Mouse (Mus musculus) right cerebral cortex, postnatal 25 days (tissue): ENCODE measurements around the gene Rspo1.

Experiments used
- DNase-seq: peaks from one replicate; pipeline ENCODE4 v3.0.0; 2022

The Rspo1 gene

DNA sequence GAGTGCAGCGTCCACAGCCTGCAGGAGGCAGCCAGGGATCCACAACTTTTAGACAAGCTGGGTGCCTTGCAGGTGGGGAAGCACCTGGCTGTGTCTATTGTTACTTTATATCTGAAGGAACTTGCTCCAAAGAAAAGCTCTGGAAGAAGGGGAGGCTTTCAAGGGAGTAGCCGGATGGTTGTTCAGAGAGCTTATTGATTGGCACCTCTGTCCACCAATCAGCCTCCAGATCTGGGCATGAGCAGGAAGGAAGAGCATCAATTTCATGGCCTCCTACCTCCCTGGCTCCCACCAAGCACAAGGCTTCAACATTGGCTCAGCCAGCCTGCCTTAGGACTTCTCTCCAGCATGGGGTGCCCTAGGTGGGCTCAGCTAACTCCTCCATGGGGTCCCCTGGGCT, 12.9 kb upstream of the Rspo1 start:
- no peak for DNase-seq

DNA sequence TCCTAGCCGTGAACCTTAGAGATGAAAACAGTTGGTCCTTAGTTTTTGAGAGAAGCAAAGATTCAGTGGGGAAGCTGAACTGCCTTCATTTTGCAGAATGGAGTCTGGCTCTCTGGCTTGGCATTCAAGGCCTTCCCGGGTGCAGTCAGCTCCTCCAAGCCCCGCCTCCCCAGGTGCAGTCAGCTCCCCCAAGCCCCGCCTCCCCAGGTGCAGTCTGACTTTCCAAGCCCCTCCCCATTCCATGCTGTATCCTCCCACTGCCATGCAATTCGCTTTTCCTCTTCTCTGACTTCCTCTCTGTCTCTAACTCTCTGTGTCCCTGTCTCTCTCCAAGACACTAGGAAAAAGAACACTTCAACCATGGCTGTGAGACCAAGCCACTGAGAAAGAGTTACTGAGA, 8.0 kb upstream of the Rspo1 start:
- no peak for DNase-seq

DNA sequence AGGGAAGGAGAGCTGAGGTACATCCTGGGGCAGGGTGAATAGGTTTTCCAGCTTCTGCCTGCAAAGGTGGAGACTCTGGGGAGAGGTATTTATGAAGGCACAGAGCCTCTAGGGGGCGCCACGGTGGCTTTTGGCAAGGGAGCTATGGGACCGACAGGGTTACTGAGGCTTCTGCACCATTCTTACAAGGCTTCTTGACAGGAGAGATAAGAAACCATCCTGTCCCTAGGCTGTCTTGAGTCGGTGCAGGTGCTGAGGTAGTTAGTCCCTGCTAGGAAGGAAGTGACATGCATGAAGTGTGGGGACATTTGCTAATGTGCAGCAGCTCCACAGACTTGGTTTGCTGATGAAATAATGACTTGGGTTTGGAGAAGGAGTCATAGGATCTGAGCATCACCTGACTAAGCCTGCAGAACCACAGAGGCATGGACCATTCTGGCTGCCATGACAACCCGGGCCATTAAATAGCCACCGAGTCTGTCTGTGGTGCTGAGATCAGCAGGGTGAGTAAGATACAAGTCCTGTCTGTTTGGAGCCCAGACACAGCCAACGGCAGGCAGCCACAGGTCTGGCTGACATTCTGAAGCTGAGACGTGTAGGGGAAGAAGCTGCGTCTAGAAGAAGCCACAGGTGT, 2.2 kb upstream of the Rspo1 start:
- DNase-seq = no peak

DNA sequence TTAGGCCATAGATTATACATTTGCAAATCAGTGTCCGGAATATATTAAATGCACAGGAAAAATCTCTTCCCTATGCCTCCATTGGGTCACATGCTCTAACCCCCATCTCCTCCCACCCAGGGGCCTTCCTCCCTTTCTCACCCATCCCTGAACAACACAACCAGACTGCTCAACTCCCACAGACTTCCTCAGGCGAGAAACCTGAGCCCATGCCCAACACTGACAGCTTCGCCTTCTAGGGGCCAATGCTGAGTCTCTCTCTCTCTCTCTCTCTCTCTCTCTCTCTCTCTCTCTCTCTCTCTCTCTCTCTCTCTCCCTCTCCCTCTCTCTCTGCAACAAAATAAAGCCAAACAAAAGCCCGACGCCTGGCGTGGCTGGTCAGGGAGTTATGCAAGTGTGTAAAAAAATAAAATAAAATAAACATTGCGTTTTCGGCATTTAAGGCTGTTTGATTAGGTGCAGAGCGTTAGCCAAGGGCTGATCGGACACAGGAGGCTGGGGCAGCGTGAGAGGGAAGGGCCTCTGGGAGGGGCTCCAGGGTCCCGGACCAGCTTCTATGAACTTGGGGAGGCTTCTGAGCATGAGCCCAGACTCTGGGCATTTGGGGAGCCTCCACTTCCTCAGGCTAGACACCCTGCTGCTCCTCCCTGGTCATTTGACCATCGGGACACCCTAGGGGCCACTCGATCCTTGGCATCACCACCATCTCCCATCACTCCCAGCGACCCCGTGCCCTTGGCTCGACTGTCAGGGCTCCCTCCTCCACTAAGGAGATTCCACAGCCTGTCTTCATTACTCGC, 1.2 kb upstream of the Rspo1 start:
- peak; percentile 40 for DNase-seq

DNA sequence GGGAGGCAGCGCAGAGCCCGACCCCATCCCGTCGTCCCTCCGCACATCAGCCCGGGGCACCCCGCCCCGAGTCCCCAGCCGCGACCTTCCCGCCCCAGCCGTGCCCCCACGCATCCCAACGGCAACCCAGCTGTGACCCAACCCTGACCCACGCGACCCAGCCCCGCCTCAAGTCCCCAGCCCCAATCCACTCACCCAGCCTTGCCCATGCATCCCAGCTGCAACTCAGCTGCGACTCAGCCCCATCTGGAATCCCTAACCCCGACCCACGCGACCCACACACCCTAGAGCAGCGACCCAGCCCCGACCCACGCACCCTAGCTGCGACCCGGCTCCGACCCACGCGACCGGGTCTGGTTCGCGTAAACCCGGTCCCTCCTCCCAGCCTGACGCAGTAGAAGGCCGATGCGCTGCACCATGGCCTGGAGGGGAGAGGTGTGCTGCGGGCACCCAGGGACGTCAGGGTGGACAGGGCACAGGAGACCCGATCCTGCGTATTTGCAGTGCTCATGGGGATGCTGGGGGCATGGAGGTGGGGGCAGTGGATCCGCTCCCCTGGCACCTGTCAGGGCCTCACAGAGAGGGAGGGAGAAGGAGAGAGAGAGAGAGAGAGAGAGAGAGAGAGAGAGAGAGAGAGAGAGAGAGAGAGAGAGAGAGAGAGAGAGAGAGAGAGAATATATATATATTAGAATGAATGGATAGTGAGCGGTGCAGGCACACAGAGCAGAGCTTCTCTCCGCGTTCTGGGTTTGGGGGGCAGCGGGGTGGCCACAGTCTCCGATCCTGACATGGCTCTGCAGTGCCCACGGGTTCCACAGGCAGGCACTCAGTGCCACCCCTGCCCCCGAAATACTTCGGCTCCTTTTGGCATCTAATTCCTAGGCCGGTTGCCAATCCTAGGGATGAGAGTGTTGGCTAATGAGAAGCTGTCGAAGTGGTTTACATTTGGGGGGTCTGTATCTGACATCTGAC, 795 bp downstream of the Rspo1 start:
- no peak for DNase-seq

DNA sequence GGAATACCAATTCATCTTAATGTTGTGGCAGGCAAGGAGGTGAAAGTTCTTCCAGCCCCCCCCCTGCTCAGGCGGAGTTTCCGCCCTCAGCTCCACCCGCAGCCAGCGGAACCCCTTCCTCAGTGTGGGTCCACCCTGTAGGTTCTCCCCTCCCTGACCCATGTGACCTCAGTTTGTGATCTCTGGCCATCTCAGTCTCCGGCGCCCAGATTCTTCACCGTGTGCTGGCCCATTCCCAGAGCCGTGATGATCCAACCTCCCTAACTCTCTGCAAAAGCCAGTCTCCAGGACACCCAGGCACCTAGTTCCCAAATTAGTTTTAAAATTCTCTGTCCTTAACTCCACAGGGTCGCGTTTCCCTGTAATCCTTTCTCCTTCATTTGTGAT, 1.5 kb downstream of the Rspo1 start:
- DNase-seq = no peak

DNA sequence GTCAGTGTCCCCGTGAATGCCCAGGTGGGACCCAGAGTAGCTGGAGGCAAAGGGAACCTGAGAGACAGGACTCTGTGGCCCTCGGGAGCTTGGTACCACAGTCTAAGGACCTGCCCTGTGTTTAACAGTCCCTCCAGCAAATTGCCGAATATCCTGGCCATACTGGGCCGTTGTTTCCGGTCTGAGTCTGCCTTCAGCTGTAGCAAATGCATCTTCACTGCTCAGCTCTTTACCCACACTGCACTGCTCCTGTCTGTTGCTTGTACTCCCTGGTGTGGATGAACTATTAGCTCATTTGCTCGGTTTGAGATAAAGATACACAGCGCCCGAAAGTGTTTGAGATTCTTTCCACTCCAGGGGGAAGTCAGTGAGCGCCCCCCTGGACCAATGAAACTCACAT, 2.2 kb downstream of the Rspo1 start:
- DNase-seq = no peak

DNA sequence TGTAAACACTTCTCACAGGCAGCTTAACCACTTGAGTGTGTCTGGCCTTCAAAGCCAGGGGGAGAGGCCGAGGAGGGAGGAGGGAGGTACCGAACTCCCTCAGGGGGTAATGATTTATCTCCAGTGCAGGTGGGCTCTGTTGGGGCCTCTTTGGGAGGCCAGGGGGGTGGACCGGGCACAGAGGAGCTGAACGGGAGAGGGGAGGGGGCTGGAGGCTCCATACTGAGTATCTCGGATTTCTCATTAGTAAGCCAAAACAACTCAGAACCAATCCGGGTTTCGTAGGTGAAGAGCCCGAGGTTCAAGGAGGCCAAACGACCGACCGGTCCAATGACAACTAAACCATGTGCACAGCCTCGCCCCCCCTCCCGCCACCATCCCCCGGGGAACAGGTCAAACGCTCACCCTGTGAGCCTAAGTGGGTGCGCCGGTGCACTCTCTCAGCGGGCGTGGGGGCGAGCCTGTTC, 3.6 kb downstream of the Rspo1 start:
- no peak for DNase-seq

DNA sequence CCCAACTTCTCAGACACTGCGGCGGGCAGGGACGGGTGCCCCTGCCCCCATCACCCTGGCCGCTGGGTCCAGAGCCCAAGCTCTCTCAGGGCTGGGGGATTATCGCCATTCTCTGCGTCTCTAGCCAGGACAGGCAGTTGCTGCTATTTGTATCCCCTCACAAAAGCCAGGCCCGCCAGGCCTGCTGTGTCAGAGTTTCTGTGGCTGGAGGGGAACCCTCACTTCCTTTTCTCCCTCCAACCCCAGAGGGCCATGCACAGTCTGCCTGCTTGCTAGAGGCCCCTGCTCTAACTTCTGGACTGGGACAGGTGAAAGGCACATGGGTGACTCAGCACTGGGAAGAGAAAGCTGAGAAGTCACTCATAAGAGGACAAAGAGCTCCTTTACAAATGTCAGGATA, 4.1 kb downstream of the Rspo1 start:
- no peak for DNase-seq

DNA sequence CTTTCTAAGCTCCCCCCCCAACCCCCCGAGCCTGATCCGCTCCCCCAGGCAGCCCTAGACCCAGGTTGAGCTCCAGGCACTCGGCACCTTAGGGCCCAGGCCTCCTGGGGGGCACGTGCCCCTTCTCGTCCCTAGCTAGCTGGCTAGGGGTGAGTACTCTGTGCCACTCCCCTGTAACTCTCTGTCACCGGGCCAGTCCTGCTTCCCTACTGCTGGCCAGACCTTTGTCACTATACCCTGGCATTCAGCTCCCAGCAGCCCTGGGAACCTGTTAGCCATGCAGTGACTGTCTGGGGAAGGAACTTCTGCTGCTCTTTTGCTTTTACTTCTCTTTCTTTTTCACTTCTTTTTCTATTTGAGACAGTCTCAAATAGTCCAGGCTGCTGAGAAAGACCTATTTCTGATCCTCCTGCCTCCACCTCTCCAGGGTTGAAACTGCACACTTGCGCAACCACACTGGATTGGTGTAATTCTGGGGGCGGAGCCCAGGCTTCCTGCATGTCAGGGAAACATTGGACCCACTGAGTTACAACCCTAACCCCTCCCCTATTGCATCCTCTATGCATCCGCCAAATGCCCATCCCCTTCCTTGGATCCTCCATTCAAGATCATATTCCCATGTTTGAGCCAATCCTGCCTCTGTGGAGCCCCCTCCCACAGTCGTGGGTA, 11.4 kb downstream of the Rspo1 start:
- DNase-seq = no peak

DNA sequence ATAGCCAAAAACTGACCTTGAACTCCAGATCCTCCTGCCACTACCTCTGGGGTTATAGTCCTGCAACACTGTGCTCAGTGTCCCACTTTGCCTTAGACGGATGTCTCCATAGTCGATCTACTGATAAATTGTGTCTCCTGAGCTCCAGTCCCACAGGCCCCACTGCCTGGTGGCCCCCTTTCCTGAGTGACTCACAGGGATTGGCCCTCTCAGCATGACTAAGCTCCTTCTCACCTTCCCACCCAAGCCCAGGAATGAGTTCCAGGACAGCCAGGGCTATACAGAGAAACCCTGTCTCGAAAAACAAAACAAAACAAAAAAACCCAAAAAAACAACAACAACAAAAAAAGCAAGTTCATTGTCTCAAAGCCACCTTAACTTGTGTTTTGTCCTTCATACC, 13.3 kb downstream of the Rspo1 start:
- DNase-seq = no peak

DNA sequence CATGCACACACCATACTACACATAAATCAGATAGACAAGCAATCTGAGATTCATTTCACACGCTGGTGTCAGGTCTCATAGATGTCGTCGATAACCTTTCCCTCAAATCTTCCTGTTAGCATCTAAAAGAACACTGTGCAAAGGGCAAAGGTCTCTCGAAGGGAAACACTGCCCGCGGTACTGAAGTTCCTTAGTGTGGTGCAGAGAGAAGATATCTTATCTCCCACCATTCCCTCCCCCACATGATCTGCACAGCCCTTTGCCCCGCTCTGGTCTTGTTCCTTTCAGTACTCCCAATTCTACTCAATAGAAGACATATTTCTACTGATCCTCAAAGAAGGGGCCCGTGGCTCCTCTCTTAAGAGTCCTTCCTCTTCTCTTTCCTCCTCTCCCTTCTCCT, 16.7 kb downstream of the Rspo1 start:
- DNase-seq = no peak

DNA sequence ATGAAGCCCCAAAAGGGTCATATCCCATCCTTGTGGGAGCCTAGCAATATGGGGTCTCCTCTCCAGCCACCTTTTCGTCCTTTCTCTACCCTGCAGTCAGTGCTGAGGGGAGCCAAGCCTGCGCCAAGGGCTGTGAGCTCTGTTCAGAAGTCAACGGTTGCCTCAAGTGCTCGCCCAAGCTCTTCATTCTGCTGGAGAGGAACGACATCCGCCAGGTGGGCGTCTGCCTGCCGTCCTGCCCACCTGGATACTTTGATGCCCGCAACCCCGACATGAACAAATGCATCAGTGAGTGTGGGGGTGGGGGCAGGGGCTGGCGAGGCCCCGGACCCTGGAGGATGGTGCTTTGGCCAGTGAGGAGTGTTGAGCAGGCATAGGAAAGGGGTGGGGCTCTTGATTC, 18.7 kb downstream of the Rspo1 start:
- DNase-seq = no peak

DNA sequence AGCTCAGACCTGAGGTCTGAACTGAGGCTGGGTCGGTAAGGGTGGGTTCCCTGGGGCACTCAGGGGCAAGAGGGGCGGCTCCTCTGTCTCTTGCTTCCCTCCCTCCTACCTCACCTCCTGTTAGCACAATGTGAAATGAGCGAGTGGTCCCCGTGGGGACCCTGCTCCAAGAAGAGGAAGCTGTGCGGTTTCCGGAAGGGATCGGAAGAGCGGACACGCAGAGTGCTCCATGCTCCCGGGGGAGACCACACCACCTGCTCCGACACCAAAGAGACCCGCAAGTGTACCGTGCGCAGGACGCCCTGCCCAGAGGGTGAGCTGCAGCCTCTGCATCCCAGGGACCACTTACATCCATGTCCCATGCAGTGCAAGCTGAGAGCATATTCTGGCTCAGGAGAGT, 21.2 kb downstream of the Rspo1 start:
- no peak for DNase-seq

DNA sequence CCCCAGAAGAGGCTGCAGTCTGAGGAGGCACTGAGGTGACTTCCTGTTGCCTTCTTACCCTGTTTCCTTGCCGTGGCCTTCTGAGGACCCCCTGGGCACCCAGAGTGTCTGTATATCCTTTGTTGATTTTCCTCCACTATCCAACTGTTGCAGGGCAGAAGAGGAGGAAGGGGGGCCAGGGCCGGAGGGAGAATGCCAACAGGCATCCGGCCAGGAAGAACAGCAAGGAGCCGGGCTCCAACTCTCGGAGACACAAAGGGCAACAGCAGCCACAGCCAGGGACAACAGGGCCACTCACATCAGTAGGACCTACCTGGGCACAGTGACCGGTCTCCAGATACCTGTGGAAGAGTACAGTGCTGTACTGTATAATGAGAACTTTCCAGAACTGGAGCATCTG, 22.0 kb downstream of the Rspo1 start:
- DNase-seq = no peak

DNA sequence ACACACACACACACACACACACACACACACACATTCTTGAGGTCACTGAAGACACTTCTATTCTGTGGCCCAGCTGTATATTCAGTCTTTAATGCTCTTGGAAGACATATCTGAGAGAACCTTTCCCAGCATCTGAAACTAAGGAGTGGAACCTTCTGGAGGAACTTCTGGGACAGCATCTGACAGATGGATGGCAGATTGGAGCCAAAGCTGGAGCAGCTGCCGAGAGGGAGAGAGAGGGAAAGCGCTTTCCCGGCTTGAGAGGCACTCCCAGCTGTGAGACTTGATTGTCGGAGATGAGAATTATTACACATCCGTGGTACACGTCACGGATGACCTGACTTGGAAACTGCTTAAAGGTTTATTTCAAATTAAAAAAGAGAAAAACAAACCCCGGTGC, 22.5 kb downstream of the Rspo1 start:
- DNase-seq = no peak

DNA sequence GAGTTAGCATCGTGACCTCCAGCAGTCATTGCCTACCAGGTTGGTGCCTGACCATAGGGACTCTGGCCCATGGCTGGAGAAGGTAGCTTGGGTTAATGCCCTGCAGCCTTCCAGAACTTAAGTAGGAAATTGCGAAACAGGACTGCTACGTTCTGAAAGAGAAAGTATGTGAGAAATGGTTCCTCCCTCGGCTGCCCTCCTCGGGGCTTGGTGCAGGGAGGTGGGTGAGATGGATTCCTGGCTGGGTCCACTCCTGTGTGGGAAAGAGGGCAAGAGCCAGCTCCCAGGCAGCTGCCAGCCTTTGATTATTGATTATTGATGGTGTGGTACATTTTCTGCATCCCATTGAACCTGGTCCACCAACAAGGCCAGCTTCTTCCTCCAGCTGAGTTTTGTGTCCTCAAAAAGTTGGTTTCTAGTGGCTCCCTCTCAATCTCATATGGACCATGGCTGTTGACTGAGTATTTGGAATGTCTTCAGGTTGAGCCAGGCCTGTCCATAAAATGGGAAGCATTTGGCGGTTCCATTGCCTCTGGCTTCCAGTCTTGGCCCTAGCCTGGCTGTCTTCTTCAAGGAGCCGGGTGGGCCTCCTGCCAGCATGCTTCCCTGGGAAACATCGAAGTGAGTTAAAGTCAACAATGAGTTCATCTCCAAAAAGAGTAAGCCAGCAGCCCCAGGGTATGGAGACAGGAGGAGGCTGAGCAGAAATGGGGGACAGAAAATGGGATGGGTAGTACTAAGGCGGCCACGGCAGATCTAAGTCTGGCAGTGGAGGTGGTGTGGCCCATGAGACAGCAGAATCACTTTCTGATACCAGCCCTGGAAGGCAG, 29.8 kb downstream of the Rspo1 start, which contains the start of gene Gnl2:
Gene Gnl2, plus strand, starts transcription at position 780 of the 830 bp plus-strand sequence.
- no peak for DNase-seq

DNA sequence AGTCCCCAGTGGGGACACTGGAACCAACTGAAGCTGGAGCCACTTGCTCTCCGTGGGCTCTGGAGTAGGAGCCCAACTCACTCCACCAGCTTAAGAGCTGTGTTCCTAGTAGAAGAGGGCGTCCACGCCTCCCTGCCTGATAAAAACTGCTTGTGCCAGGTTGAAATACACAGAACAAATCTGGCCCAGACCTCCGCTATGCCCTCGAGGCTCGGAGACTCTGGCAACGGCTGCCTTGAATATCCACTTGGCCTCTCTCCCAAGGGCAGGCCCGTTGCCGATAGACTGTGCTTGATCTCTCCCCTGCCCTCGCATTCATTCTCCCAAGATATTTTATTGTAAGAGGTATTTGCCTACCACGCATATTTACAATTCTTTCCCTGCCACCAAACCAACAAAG, 31.2 kb downstream of the Rspo1 start:
- DNase-seq = no peak

DNA sequence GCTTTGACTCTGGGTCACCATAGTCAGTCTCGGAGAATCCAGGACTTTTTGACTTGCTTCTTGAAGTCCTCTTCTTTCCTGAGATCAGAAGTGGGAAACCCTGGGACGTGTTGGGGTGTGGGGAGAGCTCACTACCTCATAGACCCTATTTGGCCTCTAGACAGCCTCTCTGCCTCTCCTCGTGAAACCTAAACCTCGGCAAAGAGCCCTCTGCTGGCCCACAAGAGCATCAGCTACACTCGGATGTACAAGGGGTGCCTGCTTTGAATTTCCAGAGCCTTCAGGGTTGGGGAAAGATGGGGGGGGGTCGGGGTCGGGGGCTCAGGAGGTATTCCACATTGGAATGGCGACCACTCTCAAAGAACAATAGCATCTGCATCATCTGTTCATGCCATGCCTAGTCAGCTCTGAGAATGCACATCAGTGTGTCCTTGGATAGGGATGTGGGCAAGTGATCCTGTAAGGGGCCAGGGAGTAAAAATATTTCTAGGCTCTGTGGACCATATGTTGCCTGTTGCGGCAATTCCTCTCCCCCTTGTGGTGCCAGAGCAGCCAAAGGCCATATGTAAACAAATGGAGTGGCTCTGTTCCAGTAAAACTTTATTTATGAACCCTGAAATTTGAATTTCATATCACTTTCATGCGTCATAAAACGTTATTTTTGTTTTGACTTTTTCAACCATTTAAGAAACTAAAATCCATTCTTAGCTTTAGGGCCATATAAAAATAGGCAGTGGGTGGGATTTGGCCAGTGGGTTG, 34.7 kb downstream of the Rspo1 start:
- no peak for DNase-seq

DNA sequence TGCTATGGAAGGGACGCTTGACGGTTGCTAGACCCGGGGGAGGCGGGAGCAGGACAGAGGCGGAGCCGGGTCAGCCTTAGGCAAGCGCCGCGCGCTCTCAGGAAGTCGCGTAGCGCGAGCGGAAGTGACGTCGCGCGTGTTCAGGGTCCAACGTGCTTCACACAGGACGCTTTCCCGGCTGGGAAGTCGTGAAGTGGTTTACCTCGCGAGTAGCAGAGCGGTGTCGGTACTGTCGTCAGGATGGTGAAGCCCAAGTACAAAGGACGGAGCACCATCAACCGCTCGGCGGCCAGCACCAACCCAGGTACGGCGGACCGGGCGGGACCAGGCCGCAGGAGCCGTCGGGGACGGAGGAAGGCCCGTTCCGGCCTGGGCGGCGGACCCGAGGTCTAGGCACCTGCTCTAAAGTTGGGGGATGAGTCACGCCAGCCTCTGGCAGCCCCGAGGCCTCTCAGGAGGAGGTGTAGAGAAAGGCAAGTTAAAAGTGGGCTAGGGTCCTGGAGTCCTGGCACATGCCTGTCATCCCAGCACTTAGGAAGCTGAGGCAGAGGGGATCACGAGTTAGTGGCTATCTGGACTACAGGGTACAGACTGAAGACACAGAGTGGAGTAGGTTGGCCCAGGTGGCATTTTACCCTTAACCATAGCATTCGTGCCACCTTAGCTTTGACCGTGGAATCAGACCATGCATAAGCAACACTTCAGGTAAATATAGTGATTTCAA, 43.8 kb downstream of the Rspo1 start:
- DNase-seq = peak; percentile 92
